Mouse (Mus musculus) adrenal gland, postnatal 14 days (tissue): ENCODE measurements around the gene Mroh8. TPM values are rescaled to one million over a fixed set of nuclear protein-coding genes. Genes with fewer than 3 reads are reported as not detected.
"Not testable (repeated sequence)": the region's sequence is repeated elsewhere in the genome, so short reads cannot be mapped to it uniquely, and the experiment has no call there.

Experiments
- DNase-seq: peaks from one replicate; pipeline ENCODE4 v3.0.0; 2021; ENCODE audit warnings: mixed read lengths
- total RNA-seq: library from RNA; stranded (reverse); gene quantifications from 2 replicates; pipeline ENCODE4 v1.2.3, GENCODE M21; 2021

Mroh8 gene
- total RNA-seq, 1 experiment from 2014 or later: not detected

GRCm38 (mm10) chr2:157288996-157289395, 9.6 kb upstream of the Mroh8 start:
- no peak for DNase-seq

GRCm38 (mm10) chr2:157287542-157287941, 8.2 kb upstream of the Mroh8 start:
- peak; percentile 39 for DNase-seq

- DNase-seq: no peak
These were observed 4.0 kb upstream of the Mroh8 start for GRCm38 (mm10) chr2:157283321-157283720.

- peak; percentile 99 for DNase-seq
These were observed 483 bp downstream of the Mroh8 start, which contains the start of gene Rpn2 for GRCm38 (mm10) chr2:157278717-157279415. Gene Rpn2 (plus strand): TSS chr2:157279017.

GRCm38 (mm10) chr2:157263832-157264231, 15.5 kb downstream of the Mroh8 start:
- no peak for DNase-seq

- DNase-seq: no peak
These were observed 16.2 kb downstream of the Mroh8 start for GRCm38 (mm10) chr2:157263101-157263500.

- no peak for DNase-seq
These were observed 16.8 kb downstream of the Mroh8 start for GRCm38 (mm10) chr2:157262506-157262905.

GRCm38 (mm10) chr2:157261930-157262329, 17.4 kb downstream of the Mroh8 start:
- DNase-seq: no peak

- peak; percentile 82 for DNase-seq
These were observed 19.6 kb downstream of the Mroh8 start for GRCm38 (mm10) chr2:157259720-157260119.

- DNase-seq: no peak
These were observed 31.2 kb downstream of the Mroh8 start for GRCm38 (mm10) chr2:157248111-157248510.

GRCm38 (mm10) chr2:157245603-157246002, 33.7 kb downstream of the Mroh8 start:
- DNase-seq: no peak

GRCm38 (mm10) chr2:157245001-157245400, 34.3 kb downstream of the Mroh8 start:
- peak; percentile 59 for DNase-seq

GRCm38 (mm10) chr2:157235946-157236345, 43.4 kb downstream of the Mroh8 start:
- DNase-seq: no peak

- not testable (repeated sequence) for DNase-seq
These were observed 57.4 kb downstream of the Mroh8 start for GRCm38 (mm10) chr2:157221916-157222315.

GRCm38 (mm10) chr2:157220108-157220507, 59.2 kb downstream of the Mroh8 start:
- no peak for DNase-seq

- no peak for DNase-seq
These were observed 67.6 kb downstream of the Mroh8 start for GRCm38 (mm10) chr2:157211731-157212130.

- DNase-seq: peak; percentile 94
These were observed 74.8 kb downstream of the Mroh8 start, which contains the start of gene Rbl1 for GRCm38 (mm10) chr2:157204366-157205218. Gene Rbl1 (minus strand): TSS chr2:157204534.

GRCm38 (mm10) chr2:157203459-157204365, 75.6 kb downstream of the Mroh8 start:
- DNase-seq: peak; percentile 69

- DNase-seq: no peak
These were observed 76.3 kb downstream of the Mroh8 start for GRCm38 (mm10) chr2:157203026-157203425.

GRCm38 (mm10) chr2:157202361-157202760, 77.0 kb downstream of the Mroh8 start:
- DNase-seq: no peak

- DNase-seq: peak; percentile 67
These were observed 78.1 kb downstream of the Mroh8 start for GRCm38 (mm10) chr2:157201081-157201830.
